Mouse (Mus musculus): ENCODE measurements around the gene Agbl1. TPM values are rescaled to one million over a fixed set of nuclear protein-coding genes. Genes with fewer than 3 reads are reported as not detected.
A peak's percentile ranks its signal among the peaks of the same experiment; 100 is the strongest.

Agbl1 gene
- polyA plus RNA-seq, 1 experiment, result 0.28 TPM

- H3K4me1 ChIP-seq (ENCODE audit: control insufficient read depth, insufficient read depth, low read length), result no peaks in the 10 kb centered on the region
- 87% methylated on average over 3 of the region's 3 CpGs for whole genome bisulfite sequencing
- H3K4me3 ChIP-seq (replicated peaks; ENCODE audit: extremely low read depth, low read depth, low read length), result no peak overlapping the region
- no peak for DNase-seq
- TF ChIP-seq CTCF (IDR thresholded peaks at IDR 0.05; ENCODE audit: insufficient read depth, low read length) (no peak), POLR2A (IDR thresholded peaks at IDR 0.05; ENCODE audit: borderline replicate concordance, extremely low read depth, low read depth, low read length) (no peak)
Observed at GRCm38 (mm10) chr7:76379493-76379892, 149.8 kb downstream of the Agbl1 start.

GRCm38 (mm10) chr7:76381986-76382385, 152.3 kb downstream of the Agbl1 start:
- H3K4me1 ChIP-seq (ENCODE audit: control insufficient read depth, insufficient read depth, low read length), result no peaks in the 10 kb centered on the region
- no peak overlapping the region for H3K4me3 ChIP-seq (replicated peaks; ENCODE audit: extremely low read depth, low read depth, low read length)
- DNase-seq, result no peak
- 68% methylated on average over 2 of the region's 2 CpGs for WGBS
- TF ChIP-seq POLR2A (IDR thresholded peaks at IDR 0.05; ENCODE audit: borderline replicate concordance, extremely low read depth, low read depth, low read length) (no peak), CTCF (IDR thresholded peaks at IDR 0.05; ENCODE audit: insufficient read depth, low read length) (no peak)

GRCm38 (mm10) chr7:76389240-76389639, 159.6 kb downstream of the Agbl1 start:
- Histone ChIP-seq H3K4me3 (replicated peaks; ENCODE audit: extremely low read depth, low read depth, low read length) (no peak overlapping the region), H3K4me1 (ENCODE audit: control insufficient read depth, insufficient read depth, low read length) (no peaks in the 10 kb centered on the region)
- 60% methylated on average over 5 of the region's 5 CpGs for WGBS
- DNase-seq, result no peak
- TF ChIP-seq CTCF (IDR thresholded peaks at IDR 0.05; ENCODE audit: insufficient read depth, low read length) (no peak), POLR2A (IDR thresholded peaks at IDR 0.05; ENCODE audit: borderline replicate concordance, extremely low read depth, low read depth, low read length) (no peak)

GRCm38 (mm10) chr7:76392296-76392940, 162.7 kb downstream of the Agbl1 start:
- TF ChIP-seq CTCF (IDR thresholded peaks at IDR 0.05; ENCODE audit: insufficient read depth, low read length) (no peak), POLR2A (IDR thresholded peaks at IDR 0.05; ENCODE audit: borderline replicate concordance, extremely low read depth, low read depth, low read length) (no peak)
- WGBS, result 9% methylated on average over 15 of the region's 15 CpGs
- Histone ChIP-seq H3K4me3 (replicated peaks; ENCODE audit: extremely low read depth, low read depth, low read length) (no peak overlapping the region), H3K4me1 (ENCODE audit: control insufficient read depth, insufficient read depth, low read length) (no peaks in the 10 kb centered on the region)
- DNase-seq, result no peak

GRCm38 (mm10) chr7:76392941-76393817, 163.5 kb downstream of the Agbl1 start:
- peak; percentile 34 for DNase-seq
- Histone ChIP-seq H3K4me3 (replicated peaks; ENCODE audit: extremely low read depth, low read depth, low read length) (no peak overlapping the region), H3K4me1 (ENCODE audit: control insufficient read depth, insufficient read depth, low read length) (no peaks in the 10 kb centered on the region)
- TF ChIP-seq POLR2A (IDR thresholded peaks at IDR 0.05; ENCODE audit: borderline replicate concordance, extremely low read depth, low read depth, low read length), result no peak
- peak; percentile 62 for TF ChIP-seq CTCF (IDR thresholded peaks at IDR 0.05; ENCODE audit: insufficient read depth, low read length)
- 16% methylated on average over 15 of the region's 15 CpGs for WGBS

- WGBS, result 64% methylated on average over 4 of the region's 4 CpGs
- TF ChIP-seq CTCF (IDR thresholded peaks at IDR 0.05; ENCODE audit: insufficient read depth, low read length) (no peak), POLR2A (IDR thresholded peaks at IDR 0.05; ENCODE audit: borderline replicate concordance, extremely low read depth, low read depth, low read length) (no peak)
- H3K4me1 ChIP-seq (ENCODE audit: control insufficient read depth, insufficient read depth, low read length), result no peaks in the 10 kb centered on the region
- no peak overlapping the region for H3K4me3 ChIP-seq (replicated peaks; ENCODE audit: extremely low read depth, low read depth, low read length)
- no peak for DNase-seq
Observed at GRCm38 (mm10) chr7:76407930-76408557, 178.4 kb downstream of the Agbl1 start.

- DNase-seq, result no peak
- Histone ChIP-seq H3K4me3 (replicated peaks; ENCODE audit: extremely low read depth, low read depth, low read length) (no peak overlapping the region), H3K4me1 (ENCODE audit: control insufficient read depth, insufficient read depth, low read length) (no peaks in the 10 kb centered on the region)
- TF ChIP-seq CTCF (IDR thresholded peaks at IDR 0.05; ENCODE audit: insufficient read depth, low read length) (no peak), POLR2A (IDR thresholded peaks at IDR 0.05; ENCODE audit: borderline replicate concordance, extremely low read depth, low read depth, low read length) (no peak)
- WGBS, result 87% methylated on average over 10 of the region's 10 CpGs
Observed at GRCm38 (mm10) chr7:76409020-76409419, 179.3 kb downstream of the Agbl1 start.

- DNase-seq, result no peak
- no peak for TF ChIP-seq CTCF (IDR thresholded peaks at IDR 0.05; ENCODE audit: insufficient read depth, low read length)
- TF ChIP-seq POLR2A (IDR thresholded peaks at IDR 0.05; ENCODE audit: borderline replicate concordance, extremely low read depth, low read depth, low read length), result no peak
- Histone ChIP-seq H3K4me1 (ENCODE audit: control insufficient read depth, insufficient read depth, low read length) (no peaks in the 10 kb centered on the region), H3K4me3 (replicated peaks; ENCODE audit: extremely low read depth, low read depth, low read length) (no peak overlapping the region)
- 54% methylated on average over 9 of the region's 9 CpGs for WGBS
Observed at GRCm38 (mm10) chr7:76410403-76411180, 180.9 kb downstream of the Agbl1 start.
